Mouse (Mus musculus) v-Abl transformed pro-B cells (cell line): ENCODE data around the gene Atp4b.

Experiments
- in situ Hi-C, 2 experiments: fragments of 400-800 bp; cut with MboI; formaldehyde crosslinking; loops; one replicate each; pipeline ENCODE4 v1.15.1; 2025; ENCODE audit not compliant: unreplicated experiment in 2 of 2

The Atp4b gene

GRCm38 (mm10) chr8:13396725-13397124 lies at the start of gene Atp4b:
TSS of gene Atp4b (minus strand) at chr8:13396825.
- in situ Hi-C loops: no loop called here

GRCm38 (mm10) chr8:13442152-13442551 lies 45.5 kb upstream of the Atp4b start:
- in situ Hi-C loops: loop anchor here (25.0 kb wide), 2 partner anchors 695 to 1395 kb away; no protein-coding TSS in a partner anchor

GRCm38 (mm10) chr8:13437531-13437930 lies 40.9 kb upstream of the Atp4b start:
- in situ Hi-C loops: loop anchor here (25.0 kb wide), 2 partner anchors 700 to 1400 kb away; no protein-coding TSS in a partner anchor

- in situ Hi-C loops: loop anchor here (25.0 kb wide), 2 partner anchors 701 to 1401 kb away; no protein-coding TSS in a partner anchor
These were observed 39.4 kb upstream of the Atp4b start for GRCm38 (mm10) chr8:13436052-13436451.

GRCm38 (mm10) chr8:13434889-13435288 lies 38.3 kb upstream of the Atp4b start, which contains the start of gene Tmem255b:
TSS of gene Tmem255b (plus strand) at chr8:13435189.
- in situ Hi-C loops: loop anchor here (25.0 kb wide), 2 partner anchors 702 to 1402 kb away; no protein-coding TSS in a partner anchor

- in situ Hi-C loops: loop anchor here (25.0 kb wide), 2 partner anchors 704 to 1404 kb away; no protein-coding TSS in a partner anchor
These were observed 36.5 kb upstream of the Atp4b start for GRCm38 (mm10) chr8:13433130-13433529.

- in situ Hi-C loops: loop anchor here (25.0 kb wide), 2 partner anchors 706 to 1406 kb away; no protein-coding TSS in a partner anchor
These were observed 34.2 kb upstream of the Atp4b start for GRCm38 (mm10) chr8:13430866-13431265.

GRCm38 (mm10) chr8:13430412-13430811 lies 33.8 kb upstream of the Atp4b start:
- in situ Hi-C loops: loop anchor here (25.0 kb wide), 2 partner anchors 707 to 1407 kb away; no protein-coding TSS in a partner anchor

- in situ Hi-C loops: loop anchor here (10.0 to 25.0 kb wide), 3 partner anchors 357 to 1409 kb away; partner anchors contain the start of gene Upf3a (in 1 of the 2)
These were observed 31.5 kb upstream of the Atp4b start for GRCm38 (mm10) chr8:13428156-13428555.

- in situ Hi-C loops: loop anchor here (10.0 to 25.0 kb wide), 3 partner anchors 357 to 1410 kb away; partner anchors contain the start of gene Upf3a (in 1 of the 2)
These were observed 30.7 kb upstream of the Atp4b start for GRCm38 (mm10) chr8:13427351-13427750.

GRCm38 (mm10) chr8:13420970-13421369 lies 24.3 kb upstream of the Atp4b start:
- in situ Hi-C loops: loop anchor here (5.0 to 25.0 kb wide), 5 partner anchors 41 to 1616 kb away; partner anchors contain the start of genes BB014433 (in 1 of the 2), Coprs (in 1 of the 2) and Upf3a (in 1 of the 2)

- in situ Hi-C loops: loop anchor here (10.0 to 25.0 kb wide), 6 partner anchors 336 to 1626 kb away; partner anchors contain the start of genes BB014433 (in 2 of the 2), Cdc16 (in 2 of the 2) and Coprs (in 1 of the 2)
These were observed 22.6 kb upstream of the Atp4b start for GRCm38 (mm10) chr8:13419111-13419639.

- in situ Hi-C loops: loop anchor here (10.0 to 25.0 kb wide), 6 partner anchors 339 to 1629 kb away; partner anchors contain the start of genes BB014433 (in 2 of the 2), Cdc16 (in 2 of the 2) and Coprs (in 1 of the 2)
These were observed 19.3 kb upstream of the Atp4b start for GRCm38 (mm10) chr8:13415879-13416278.

- in situ Hi-C loops: loop anchor here (5.0 to 25.0 kb wide), 7 partner anchors 48 to 1631 kb away; partner anchors contain the start of genes BB014433 (in 2 of the 2), Cdc16 (in 2 of the 2) and Coprs (in 1 of the 2)
These were observed 17.3 kb upstream of the Atp4b start for GRCm38 (mm10) chr8:13413823-13414390.

GRCm38 (mm10) chr8:13412891-13413558 lies 16.4 kb upstream of the Atp4b start:
- in situ Hi-C loops: loop anchor here (5.0 to 25.0 kb wide), 7 partner anchors 49 to 1632 kb away; partner anchors contain the start of genes BB014433 (in 2 of the 2), Cdc16 (in 2 of the 2) and Coprs (in 1 of the 2)

- in situ Hi-C loops: loop anchor here (5.0 to 25.0 kb wide), 7 partner anchors 51 to 1633 kb away; partner anchors contain the start of genes BB014433 (in 2 of the 2), Cdc16 (in 2 of the 2) and Coprs (in 1 of the 2)
These were observed 15.0 kb upstream of the Atp4b start for GRCm38 (mm10) chr8:13411597-13411996.

GRCm38 (mm10) chr8:13406011-13406410 lies 9.4 kb upstream of the Atp4b start:
- in situ Hi-C loops: loop anchor here (25.0 kb wide), 3 partner anchors 481 to 1631 kb away; partner anchors contain the start of genes BB014433 (in 1 of the 2) and Coprs (in 1 of the 2)

GRCm38 (mm10) chr8:13404666-13405131 lies 8.1 kb upstream of the Atp4b start, which contains the start of gene Grk1:
TSS of gene Grk1 (plus strand) at chr8:13405081.
- in situ Hi-C loops: loop anchor here (25.0 kb wide), 3 partner anchors 483 to 1633 kb away; partner anchors contain the start of genes BB014433 (in 1 of the 2) and Coprs (in 1 of the 2)

GRCm38 (mm10) chr8:13403517-13403916 lies 6.9 kb upstream of the Atp4b start:
- in situ Hi-C loops: loop anchor here (25.0 kb wide), 3 partner anchors 484 to 1634 kb away; partner anchors contain the start of genes BB014433 (in 1 of the 2) and Coprs (in 1 of the 2)
